Mouse (Mus musculus) liver, adult 2 months (tissue): ENCODE data around the gene Sema3a.

Experiments used
- CTCF ChIP-seq: fragments of 200-500 bp; IDR thresholded peaks from 2 replicates; pipeline ENCODE4 v1.5.1; 2011; ENCODE audit warnings: low read depth, low read length, control low read depth
- POLR2A ChIP-seq: fragments of 200-500 bp; IDR thresholded peaks from 2 replicates; pipeline ENCODE4 v1.6.1; 2011; ENCODE audit warnings: low read length, control low read depth; ENCODE audit not compliant: insufficient read depth; ENCODE audit errors: extremely low read depth

- TF ChIP-seq CTCF (no peak), POLR2A (no peak)
Measured at GRCm38 (mm10) chr5:13109522-13109921, 15.7 kb upstream of the Sema3a start.
